Mouse (Mus musculus) MEL-GATA-1-ER (cell line): Measurements from ENCODE around the gene Trpm2.

Source experiments
- DNase-seq: peaks from one replicate; pipeline ENCODE4 v3.0.0-alpha.2; 2012; ENCODE audit warnings: low read depth; ENCODE audit errors: extremely low read depth

Trpm2 gene

DNA sequence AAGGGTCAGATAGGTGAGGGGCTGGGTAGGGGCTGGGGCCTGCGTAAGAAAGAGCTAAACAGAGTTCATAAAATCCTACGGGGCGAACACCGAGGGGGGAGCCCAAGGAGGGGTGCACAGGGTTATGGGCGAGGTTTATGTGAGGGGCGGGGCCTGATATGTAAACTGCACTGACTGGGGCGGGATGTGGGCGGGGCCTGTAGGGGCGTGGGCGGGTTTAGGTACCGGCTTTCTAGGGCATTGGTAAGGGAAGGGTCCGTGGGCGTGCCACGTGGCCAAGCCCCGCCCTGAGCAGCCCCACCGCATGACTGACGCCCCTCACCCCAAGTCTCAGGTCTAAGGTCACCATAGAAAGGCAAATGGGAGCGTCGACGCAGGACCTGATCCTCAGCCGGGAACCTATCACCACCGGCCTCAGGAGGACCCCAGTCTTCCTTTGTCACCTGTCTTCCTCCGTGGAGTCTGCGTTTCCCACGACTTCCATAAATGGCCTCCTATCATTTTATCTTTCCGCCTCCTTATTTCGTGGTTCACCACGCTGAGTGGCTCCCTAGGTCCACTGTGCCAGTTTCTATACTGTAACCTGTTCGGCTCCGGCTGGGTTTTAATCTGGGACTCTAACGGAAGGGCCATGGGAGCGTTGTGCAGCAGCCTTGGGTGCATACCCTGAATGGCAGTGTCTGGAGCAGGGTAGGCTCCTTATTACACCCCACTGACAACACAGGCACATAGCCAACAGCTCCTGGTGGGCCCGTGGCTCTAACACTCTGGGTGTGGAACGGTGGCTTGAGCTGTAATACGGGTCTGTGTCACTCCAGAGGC is 67.3 kb downstream of the Trpm2 start:
- DNase-seq = peak; percentile 67

GRCm38 (mm10) chr10:77902211-77902893 is 68.0 kb downstream of the Trpm2 start, which contains the start of gene Lrrc3:
Gene Lrrc3, minus strand, starts transcription at chr10:77902536.
- DNase-seq = no peak

- no peak for DNase-seq
Observed at GRCm38 (mm10) chr10:77901871-77902210, 68.5 kb downstream of the Trpm2 start.

- DNase-seq = no peak
Observed at GRCm38 (mm10) chr10:77900903-77901818, 69.2 kb downstream of the Trpm2 start.

DNA sequence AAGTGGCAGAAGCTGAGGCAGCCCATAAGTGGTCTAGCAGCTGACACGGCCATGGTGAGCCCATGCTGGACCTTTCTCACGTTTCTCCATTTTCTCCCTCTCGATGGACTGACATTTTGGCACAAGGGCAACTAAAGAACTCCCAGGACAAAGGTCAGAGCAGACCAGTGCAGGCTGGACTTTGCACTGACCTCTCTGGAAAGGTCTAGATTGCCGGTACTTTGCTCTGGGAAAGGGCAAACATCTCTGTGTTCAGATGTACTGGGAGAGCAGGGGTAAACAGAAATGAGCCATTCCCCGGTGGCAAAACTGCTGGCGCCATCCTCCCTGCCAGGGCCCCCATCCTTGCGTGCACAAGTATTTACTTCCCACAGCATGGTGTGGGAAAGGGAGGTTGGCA is 70.2 kb downstream of the Trpm2 start:
- DNase-seq = no peak

DNA sequence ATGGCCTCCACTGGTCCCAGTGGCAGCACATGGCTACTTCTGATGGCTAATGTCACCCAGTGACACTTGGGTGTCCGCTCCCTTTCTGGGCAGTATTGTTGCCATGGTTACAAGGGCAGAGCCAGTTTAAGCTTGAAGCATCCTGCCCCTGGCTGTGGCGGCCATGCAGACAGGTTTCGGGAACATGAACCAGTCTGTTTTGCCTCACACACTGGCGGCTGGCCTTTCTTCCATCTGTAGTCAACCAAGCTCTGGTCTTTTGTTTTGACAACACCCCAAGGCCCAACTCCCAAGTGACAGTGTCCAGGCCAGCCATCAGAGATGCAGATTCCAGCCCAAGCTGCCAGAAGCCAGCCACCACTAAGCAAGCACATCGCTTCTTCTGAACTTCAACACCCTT is 74.8 kb downstream of the Trpm2 start:
- no peak for DNase-seq

GRCm38 (mm10) chr10:77890987-77891565 is 79.3 kb downstream of the Trpm2 start:
- no peak for DNase-seq

- no peak for DNase-seq
Observed at GRCm38 (mm10) chr10:77886007-77886747, 84.2 kb downstream of the Trpm2 start.

DNA sequence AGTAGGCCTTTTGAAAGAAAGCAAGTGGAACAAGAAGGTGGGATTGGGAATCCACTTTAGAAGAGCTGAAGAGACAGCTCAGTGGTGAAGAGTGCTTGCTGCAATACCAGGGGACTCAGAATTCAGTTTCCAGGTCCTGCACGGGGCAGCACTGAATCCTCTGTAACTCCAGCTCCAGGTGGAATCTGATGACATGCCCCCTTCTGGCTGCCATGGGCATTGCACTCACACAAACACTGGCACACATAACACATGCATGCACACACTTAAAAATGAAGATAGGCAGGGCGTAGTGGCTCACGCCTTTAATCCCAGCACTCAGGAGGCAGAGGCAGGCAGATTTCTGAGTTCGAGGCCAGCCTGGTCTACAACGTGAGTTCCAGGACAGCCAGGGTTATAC is 87.8 kb downstream of the Trpm2 start:
- no peak for DNase-seq

- no peak for DNase-seq
Observed at GRCm38 (mm10) chr10:77880305-77880704, 90.1 kb downstream of the Trpm2 start.

DNA sequence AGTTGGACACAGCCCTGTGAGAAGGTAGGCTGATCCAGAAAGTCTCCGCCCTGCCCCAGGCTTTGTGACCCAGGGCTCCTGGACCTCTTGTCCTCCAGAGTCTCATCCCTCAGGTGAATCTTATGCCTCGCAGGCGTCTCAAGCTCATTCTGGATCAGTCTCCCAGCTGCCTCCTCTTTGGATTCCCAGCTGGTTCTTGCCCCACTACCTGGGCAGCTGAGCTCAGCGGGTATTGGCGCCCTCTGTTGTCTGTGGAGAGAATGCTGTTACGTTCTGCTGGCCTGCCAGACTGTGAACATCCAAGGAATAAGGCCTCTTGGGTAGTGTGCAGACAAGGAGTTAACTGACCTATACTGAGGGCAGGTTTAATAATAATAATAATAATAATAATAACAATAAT is 91.4 kb downstream of the Trpm2 start:
- DNase-seq = no peak

DNA sequence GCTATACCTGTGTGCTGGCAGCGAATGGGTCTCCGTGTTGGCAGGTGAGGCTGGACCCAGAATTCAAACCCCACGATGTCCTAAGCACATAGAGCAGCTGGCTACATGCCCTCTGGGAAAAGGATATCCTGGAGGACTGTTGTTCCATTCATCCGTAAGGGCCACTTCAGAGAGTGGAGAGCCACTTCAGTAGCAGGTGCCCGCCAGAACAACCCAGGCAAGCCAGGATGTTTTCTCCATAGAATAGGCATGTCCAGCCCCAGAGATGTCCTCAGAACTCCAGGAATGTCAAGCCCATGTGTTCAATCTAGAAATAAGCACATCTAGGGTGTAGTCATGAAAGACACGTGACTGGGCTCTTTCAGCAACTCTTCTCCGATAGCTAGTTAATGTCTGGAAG is 100.7 kb downstream of the Trpm2 start:
- DNase-seq = no peak

DNA sequence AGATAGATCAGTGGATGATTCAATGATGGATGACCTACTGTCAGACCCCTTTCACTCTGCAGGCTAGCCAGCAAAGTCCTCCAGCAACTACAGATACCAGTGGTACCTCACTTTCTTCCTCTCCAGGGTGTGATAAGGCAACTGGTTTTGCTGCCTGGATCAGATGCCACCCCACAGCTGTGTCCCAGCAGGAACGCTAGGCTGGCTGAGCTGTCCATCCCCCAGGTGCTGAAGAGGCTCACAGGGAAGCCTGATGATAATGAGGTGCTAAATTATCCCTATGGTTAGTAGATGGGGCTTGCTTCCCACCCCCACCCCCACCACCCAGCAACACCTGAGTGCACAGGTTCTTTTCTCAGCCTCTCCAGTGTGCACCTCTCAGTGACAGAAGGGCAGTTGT is 102.8 kb downstream of the Trpm2 start:
- no peak for DNase-seq

GRCm38 (mm10) chr10:77864762-77865143 is 105.6 kb downstream of the Trpm2 start:
- DNase-seq = no peak

DNA sequence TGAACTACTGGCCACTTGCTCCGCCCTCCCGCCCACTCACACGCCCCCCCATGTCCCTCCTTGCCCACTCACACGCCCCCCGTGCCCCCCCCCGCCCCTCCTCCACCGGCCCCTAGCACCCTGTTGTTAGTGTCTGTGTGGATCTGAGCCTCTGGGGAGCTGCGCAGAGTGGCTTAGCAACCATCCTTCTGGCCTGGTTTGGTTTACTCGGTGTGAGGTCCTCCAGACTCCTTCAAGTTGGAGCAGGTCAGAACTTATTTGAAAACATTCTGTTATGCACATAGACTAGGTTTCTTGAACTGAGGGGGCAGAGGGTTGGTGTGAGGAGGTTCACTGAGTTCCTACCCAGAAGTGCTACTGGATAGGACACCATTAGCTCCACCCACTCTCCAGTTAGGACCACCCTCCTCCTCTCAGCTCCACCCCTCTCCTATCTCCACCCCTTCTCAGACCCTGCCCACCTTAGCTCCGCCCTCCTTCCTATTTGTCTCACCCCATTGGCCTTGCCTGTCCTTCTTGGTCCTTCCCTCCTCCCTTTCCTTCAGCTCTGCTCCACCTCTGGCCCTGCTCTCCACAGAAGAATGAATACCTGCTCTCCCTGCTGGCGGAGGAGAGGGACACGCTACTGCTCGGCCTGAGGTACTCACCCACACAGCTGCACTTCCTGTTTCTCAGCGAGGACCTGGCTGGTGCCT is 106.1 kb downstream of the Trpm2 start:
- DNase-seq = peak; percentile 92

GRCm38 (mm10) chr10:77861675-77862074 is 108.7 kb downstream of the Trpm2 start, which contains the start of gene Gm3285:
Gene Gm3285, plus strand, starts transcription at chr10:77861975.
- no peak for DNase-seq
